Mouse (Mus musculus): ENCODE data around the gene Gnb5.
A peak's percentile ranks its signal among the peaks of the same experiment; 100 is the strongest.

The Gnb5 gene

DNA sequence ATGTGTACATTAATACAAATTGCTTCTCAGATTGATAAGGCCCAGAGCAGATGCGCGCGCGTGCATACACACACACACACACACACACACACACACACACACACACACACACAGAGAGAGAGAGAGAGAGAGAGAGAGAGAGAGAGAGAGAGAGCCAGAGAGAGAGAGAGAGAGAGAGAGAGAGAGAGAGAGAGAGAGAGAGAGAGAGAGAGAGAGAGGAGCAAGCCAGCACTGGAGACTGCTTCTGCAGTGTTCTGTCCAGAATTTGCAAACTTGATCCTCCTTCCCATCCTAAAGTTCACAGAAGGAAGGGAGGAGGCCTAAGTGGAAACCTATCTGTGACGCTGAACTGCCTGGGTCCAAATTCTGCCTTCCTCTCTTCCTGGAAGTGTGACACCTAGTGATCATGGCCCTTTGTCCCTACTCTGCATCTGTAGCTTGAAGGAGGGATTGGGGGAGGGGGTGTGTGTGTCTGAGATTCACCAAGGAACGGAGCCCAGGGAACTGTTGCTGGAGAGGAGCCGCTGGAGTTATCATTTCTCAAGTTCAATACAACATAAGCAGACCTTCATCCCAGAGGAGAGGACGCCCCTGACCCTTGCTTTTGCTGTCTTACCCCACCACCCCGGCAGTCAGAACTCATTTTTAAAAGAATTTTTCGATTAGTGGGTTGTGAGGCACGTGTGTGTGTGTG is 7.2 kb downstream of the Gnb5 start:
- no peaks in the 10 kb centered on the region for H3K9me3 ChIP-seq (ENCODE audit: low read length)
- peak overlapping the region; percentile 86 for H3K4me3 ChIP-seq (replicated peaks; ENCODE audit: low read length)
- H3K27me3 ChIP-seq (ENCODE audit: insufficient read depth, low read length), result peaks cover 18% of the 10 kb centered on the region
- H3K36me3 ChIP-seq (ENCODE audit: insufficient read depth, low read length), result no peaks in the 10 kb centered on the region
- peaks cover 29% of the 10 kb centered on the region for H3K4me1 ChIP-seq (replicated peaks; ENCODE audit: low read depth, low read length)
- TF ChIP-seq NANOG (IDR thresholded peaks at IDR 0.05; ENCODE audit: borderline replicate concordance, low read length) (no peak), POU5F1 (IDR thresholded peaks at IDR 0.05; ENCODE audit: borderline replicate concordance, low read length) (no peak), CTCF (conservative IDR thresholded peaks at IDR 0.05; ENCODE audit: low read length) (no peak)

DNA sequence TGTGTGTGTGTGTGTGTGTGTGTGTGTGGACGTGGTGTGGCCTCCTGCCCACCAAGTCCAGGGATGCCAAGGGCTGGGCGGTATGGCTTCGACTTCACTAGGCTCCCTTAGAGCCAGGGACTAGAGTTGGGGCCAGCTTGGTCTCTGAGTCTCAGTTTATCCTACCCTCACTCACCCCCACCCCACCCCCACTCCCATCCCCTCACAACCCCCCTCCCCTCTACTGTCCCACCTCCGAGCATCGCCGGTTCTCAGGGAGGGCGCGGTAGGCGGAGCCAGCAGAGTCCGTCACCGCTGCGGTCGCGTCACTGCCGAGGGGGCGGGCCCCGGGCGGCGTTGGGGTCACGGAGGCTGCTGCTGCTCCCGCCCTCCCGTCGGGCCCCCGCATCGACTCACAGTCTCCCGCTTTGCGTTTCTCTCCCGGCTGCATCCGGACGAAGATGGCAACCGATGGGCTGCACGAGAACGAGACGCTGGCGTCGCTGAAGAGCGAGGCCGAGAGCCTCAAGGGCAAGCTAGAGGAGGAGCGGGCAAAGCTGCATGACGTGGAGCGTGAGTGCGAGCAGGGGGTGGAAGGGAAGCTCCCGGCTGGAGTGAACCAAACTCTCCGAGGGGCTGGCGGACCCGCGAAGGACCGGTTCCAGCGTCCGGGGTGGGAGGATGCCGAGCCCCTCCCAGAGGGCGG is 7.9 kb downstream of the Gnb5 start:
- H3K4me1 ChIP-seq (replicated peaks; ENCODE audit: low read depth, low read length), result peaks cover 36% of the 10 kb centered on the region
- H3K9me3 ChIP-seq (ENCODE audit: low read length), result no peaks in the 10 kb centered on the region
- H3K27me3 ChIP-seq (ENCODE audit: insufficient read depth, low read length), result peaks cover 18% of the 10 kb centered on the region
- H3K4me3 ChIP-seq (replicated peaks; ENCODE audit: low read length), result peak overlapping the region; percentile 86
- TF ChIP-seq CTCF (conservative IDR thresholded peaks at IDR 0.05; ENCODE audit: low read length) (no peak), POU5F1 (IDR thresholded peaks at IDR 0.05; ENCODE audit: borderline replicate concordance, low read length) (no peak), NANOG (IDR thresholded peaks at IDR 0.05; ENCODE audit: borderline replicate concordance, low read length) (no peak)
- H3K36me3 ChIP-seq (ENCODE audit: insufficient read depth, low read length), result no peaks in the 10 kb centered on the region

DNA sequence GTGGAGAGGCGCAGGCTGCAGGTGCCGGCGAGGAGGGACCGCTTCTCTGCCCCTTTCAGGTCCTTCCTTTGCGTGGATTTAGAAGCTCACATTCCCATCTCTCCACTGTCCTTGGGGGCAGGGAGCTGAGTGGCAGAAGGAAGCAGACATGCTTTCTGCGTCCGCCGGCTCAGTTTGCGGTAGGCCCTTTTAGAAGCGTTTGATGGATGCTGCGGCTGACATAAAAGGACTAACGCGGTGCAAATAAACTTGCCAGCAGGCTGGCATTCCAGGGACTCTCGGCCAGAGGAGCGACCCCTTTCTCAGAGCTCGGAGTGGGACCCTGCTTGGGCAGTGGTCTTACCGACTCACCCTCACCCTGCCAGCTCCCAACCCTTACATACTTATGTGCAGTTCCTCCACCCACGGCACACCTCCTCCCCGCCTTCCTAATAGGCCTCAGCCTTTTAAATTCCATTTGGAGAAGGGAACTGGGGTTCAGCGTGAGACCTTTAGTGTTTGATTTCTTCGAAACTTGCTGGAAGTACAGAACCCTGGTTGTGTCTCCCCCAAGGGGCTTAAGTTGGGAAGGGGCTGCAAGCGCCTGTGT is 8.5 kb downstream of the Gnb5 start:
- H3K36me3 ChIP-seq (ENCODE audit: insufficient read depth, low read length), result no peaks in the 10 kb centered on the region
- peaks cover 43% of the 10 kb centered on the region for H3K4me1 ChIP-seq (replicated peaks; ENCODE audit: low read depth, low read length)
- H3K27me3 ChIP-seq (ENCODE audit: insufficient read depth, low read length), result peaks cover 18% of the 10 kb centered on the region
- no peak for TF ChIP-seq NANOG (IDR thresholded peaks at IDR 0.05; ENCODE audit: borderline replicate concordance, low read length)
- no peak for TF ChIP-seq CTCF (conservative IDR thresholded peaks at IDR 0.05; ENCODE audit: low read length)
- no peak for TF ChIP-seq POU5F1 (IDR thresholded peaks at IDR 0.05; ENCODE audit: borderline replicate concordance, low read length)
- peak overlapping the region; percentile 86 for H3K4me3 ChIP-seq (replicated peaks; ENCODE audit: low read length)
- no peaks in the 10 kb centered on the region for H3K9me3 ChIP-seq (ENCODE audit: low read length)

DNA sequence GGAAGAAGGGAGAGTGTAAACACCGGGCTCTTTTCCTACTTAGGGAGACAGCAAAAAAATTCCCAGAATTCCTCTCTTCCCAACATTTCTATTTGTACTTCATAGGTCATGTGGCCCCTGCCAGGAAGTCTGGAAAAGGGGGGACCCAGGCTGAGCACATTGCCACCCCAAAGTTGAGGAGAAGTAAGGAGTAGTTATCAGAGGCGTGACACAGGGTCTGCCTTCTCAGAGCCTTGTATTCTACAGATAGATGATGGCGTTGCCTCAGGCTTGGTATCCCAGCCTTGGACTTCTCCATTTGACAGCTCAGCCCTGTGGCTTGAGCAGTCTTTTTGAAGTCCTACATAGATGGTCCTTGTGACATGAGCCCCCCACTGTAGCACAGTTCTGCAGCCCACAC is 9.2 kb downstream of the Gnb5 start:
- TF ChIP-seq POU5F1 (IDR thresholded peaks at IDR 0.05; ENCODE audit: borderline replicate concordance, low read length) (no peak), NANOG (IDR thresholded peaks at IDR 0.05; ENCODE audit: borderline replicate concordance, low read length) (no peak), CTCF (conservative IDR thresholded peaks at IDR 0.05; ENCODE audit: low read length) (no peak)
- Histone ChIP-seq H3K36me3 (ENCODE audit: insufficient read depth, low read length) (no peaks in the 10 kb centered on the region), H3K9me3 (ENCODE audit: low read length) (no peaks in the 10 kb centered on the region)

DNA sequence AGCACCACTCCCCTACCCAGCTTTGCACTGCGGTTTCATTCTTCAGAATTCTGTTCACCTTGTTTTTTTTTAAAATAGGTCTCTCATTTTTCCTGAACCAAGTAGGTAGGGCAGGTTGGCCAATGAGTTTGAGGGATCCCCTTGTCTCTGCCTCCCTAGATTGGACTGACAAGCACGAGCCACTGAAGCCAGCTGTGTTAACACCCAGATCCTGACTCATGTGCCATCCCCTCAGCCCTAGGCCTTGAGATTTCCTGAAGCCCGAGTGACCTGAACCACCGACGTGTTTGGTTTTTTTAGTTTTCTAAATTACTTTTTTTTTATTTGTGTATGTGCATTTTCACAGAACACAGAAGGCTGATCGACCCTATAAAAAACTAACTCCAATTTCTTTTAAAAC is 10.7 kb downstream of the Gnb5 start:
- TF ChIP-seq CTCF (conservative IDR thresholded peaks at IDR 0.05; ENCODE audit: low read length), result no peak
- no peaks in the 10 kb centered on the region for H3K9me3 ChIP-seq (ENCODE audit: low read length)
- no peak overlapping the region for H3K4me3 ChIP-seq (replicated peaks; ENCODE audit: low read length)
- peaks cover 55% of the 10 kb centered on the region for H3K4me1 ChIP-seq (replicated peaks; ENCODE audit: low read depth, low read length)
- H3K36me3 ChIP-seq (ENCODE audit: insufficient read depth, low read length), result 0 out of 2 replicates have a peak, but pooled peaks cover 2% of the 10 kb centered on the region
- H3K27me3 ChIP-seq (ENCODE audit: insufficient read depth, low read length), result peaks cover 18% of the 10 kb centered on the region

More for the DNA sequence above, 9.2 kb downstream of the Gnb5 start:
- peaks cover 18% of the 10 kb centered on the region for H3K27me3 ChIP-seq (ENCODE audit: insufficient read depth, low read length)
- H3K4me3 ChIP-seq (replicated peaks; ENCODE audit: low read length), result peak overlapping the region; percentile 86
- H3K4me1 ChIP-seq (replicated peaks; ENCODE audit: low read depth, low read length), result peaks cover 49% of the 10 kb centered on the region

DNA sequence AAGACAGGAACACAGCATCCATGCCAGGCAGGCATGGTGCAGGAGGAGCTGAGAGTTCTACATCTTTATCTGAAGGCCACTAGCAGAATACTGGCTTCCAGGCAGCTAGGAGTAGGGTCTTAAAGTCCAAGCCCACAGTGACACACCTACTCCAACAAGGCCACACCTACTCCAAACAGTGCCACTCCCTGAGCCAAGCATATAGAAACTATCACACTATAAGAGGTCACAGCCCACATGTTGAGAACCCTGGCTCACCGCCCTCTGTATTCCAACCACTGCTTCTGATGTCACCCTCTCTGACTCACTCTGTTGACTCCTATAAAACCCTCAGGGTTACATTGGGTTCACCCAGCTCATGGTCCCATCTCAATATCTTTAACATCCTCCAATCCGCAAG is 12.1 kb downstream of the Gnb5 start:
- TF ChIP-seq NANOG (IDR thresholded peaks at IDR 0.05; ENCODE audit: borderline replicate concordance, low read length), result no peak
- no peak for TF ChIP-seq CTCF (conservative IDR thresholded peaks at IDR 0.05; ENCODE audit: low read length)
- TF ChIP-seq POU5F1 (IDR thresholded peaks at IDR 0.05; ENCODE audit: borderline replicate concordance, low read length), result no peak
- H3K4me3 ChIP-seq (replicated peaks; ENCODE audit: low read length), result no peak overlapping the region
- H3K9me3 ChIP-seq (ENCODE audit: low read length), result no peaks in the 10 kb centered on the region
- peaks cover 59% of the 10 kb centered on the region for H3K4me1 ChIP-seq (replicated peaks; ENCODE audit: low read depth, low read length)
- H3K27me3 ChIP-seq (ENCODE audit: insufficient read depth, low read length), result peaks cover 18% of the 10 kb centered on the region
- 0 out of 2 replicates have a peak, but pooled peaks cover 5% of the 10 kb centered on the region for H3K36me3 ChIP-seq (ENCODE audit: insufficient read depth, low read length)

DNA sequence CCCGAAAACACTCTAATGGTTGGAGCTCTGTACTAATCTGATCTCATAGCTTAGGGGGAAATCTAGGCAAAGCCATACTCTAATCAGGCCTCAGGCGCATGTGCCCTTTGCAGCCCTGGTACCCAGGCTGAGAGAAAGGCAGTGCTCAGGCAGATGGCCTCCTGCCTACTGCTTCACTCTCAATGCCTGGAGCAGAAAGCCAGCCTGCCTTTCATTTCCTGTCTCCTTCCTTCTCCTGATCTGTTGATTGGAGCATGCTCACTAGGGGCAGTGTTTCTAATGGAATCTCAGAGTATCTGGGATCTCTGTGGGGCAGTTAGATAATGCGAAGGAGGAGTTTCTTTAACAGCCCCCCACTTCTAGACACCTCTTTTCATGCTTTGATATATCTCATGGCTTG is 13.3 kb downstream of the Gnb5 start:
- TF ChIP-seq NANOG (IDR thresholded peaks at IDR 0.05; ENCODE audit: borderline replicate concordance, low read length), result no peak
- TF ChIP-seq POU5F1 (IDR thresholded peaks at IDR 0.05; ENCODE audit: borderline replicate concordance, low read length), result no peak
- no peak; the same call in 1 of the 2 replicates for TF ChIP-seq CTCF (conservative IDR thresholded peaks at IDR 0.05; ENCODE audit: low read length)
- Histone ChIP-seq H3K27me3 (ENCODE audit: insufficient read depth, low read length) (peaks cover 15% of the 10 kb centered on the region), H3K36me3 (ENCODE audit: insufficient read depth, low read length) (0 out of 2 replicates have a peak, but pooled peaks cover 5% of the 10 kb centered on the region), H3K4me3 (replicated peaks; ENCODE audit: low read length) (no peak overlapping the region), H3K9me3 (ENCODE audit: low read length) (no peaks in the 10 kb centered on the region), H3K4me1 (replicated peaks; ENCODE audit: low read depth, low read length) (peaks cover 53% of the 10 kb centered on the region)

DNA sequence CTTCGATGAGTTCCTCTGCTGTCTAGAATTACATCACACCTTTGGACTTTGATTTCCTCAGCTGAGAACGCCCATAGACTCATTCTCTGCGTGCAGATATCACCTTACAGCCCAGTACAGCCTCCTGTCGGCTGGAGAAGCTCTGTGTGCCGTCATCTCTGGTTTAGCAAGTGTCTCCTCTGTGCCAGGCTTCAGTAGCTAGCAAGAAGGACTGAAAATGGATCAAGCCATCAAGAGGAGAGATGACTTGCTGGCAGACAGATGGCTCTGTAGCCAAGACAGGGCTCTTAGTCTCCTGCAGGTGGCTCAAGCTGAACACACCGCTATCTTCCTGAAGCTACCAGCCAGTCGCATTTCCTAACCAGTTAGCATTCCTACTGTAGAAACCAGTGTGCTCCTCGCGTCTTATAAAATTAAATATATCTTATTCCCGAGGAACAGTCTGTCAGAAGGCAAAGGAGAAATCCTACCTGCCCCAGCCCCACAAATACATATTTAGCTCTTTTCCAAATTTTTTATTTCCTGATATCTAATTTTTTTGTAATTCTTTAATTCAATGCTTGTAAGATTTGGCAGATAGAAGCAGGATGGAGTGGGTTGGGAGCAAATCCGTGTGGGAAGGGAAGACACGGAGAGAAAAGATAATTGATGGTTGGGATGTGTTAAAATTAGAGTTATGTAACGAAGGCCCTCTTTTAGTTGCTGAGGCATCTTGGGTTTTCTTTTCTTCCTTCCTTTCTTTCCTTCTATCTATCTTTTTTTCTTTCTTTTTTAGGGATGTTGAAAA is 16.2 kb downstream of the Gnb5 start:
- H3K9me3 ChIP-seq (ENCODE audit: low read length), result no peaks in the 10 kb centered on the region

More for the DNA sequence above, 16.2 kb downstream of the Gnb5 start:
- H3K4me1 ChIP-seq (replicated peaks; ENCODE audit: low read depth, low read length), result peaks cover 56% of the 10 kb centered on the region
- H3K4me3 ChIP-seq (replicated peaks; ENCODE audit: low read length), result no peak overlapping the region
- H3K27me3 ChIP-seq (ENCODE audit: insufficient read depth, low read length), result no peaks in the 10 kb centered on the region; the same call in 1 of the 2 replicates
- no peak for TF ChIP-seq POU5F1 (IDR thresholded peaks at IDR 0.05; ENCODE audit: borderline replicate concordance, low read length)
- TF ChIP-seq NANOG (IDR thresholded peaks at IDR 0.05; ENCODE audit: borderline replicate concordance, low read length), result no peak
- TF ChIP-seq CTCF (conservative IDR thresholded peaks at IDR 0.05; ENCODE audit: low read length), result no peak
- 0 out of 2 replicates have a peak, but pooled peaks cover 5% of the 10 kb centered on the region for H3K36me3 ChIP-seq (ENCODE audit: insufficient read depth, low read length)

All from E14TG2a.4 (cell line).